ENCODE assay signal across 17 mouse cellular contexts in the genomic region with DNA sequence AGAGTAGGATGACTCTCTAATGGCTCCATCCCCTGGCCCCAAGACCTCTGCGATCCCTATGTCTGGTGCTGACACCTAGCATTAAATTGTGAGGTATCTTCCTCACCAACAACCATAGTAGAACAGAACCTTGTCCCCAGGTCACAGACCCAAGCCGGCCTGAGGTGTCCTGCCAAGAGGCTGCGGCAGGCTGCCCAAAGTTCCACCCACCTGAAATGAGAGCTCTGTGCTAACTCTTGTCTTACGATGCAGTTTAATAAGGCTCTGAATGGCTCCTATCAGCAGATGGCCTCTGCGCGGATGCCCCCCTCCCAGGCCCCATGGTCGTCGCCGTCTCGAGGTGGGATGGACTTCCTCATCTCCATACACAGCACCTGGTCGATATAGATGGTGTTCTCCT. TPM values are rescaled to one million over a fixed set of nuclear protein-coding genes. Genes with fewer than 3 reads are reported as not detected.
"Had no signal": no experiment of that assay in that cellular context is flagged by ENCODE, and none has a peak within 500 bp of the region (broad histone marks: within the 10 kb centered on the region; RNA-seq: fewer than 3 reads in every experiment).

No protein-coding gene starts in this region.

- H3K9me3 ChIP-seq: limb, embryonic 15.5 days; liver, embryonic 12.5 days; midbrain, embryonic 10.5 days; midbrain, embryonic 15.5 days had no signal

- DNase-seq: layer of hippocampus, adult 9-11 months; layer of hippocampus, postnatal 36 days had no signal

- H3K4me3 ChIP-seq: limb, embryonic 15.5 days; liver, embryonic 12.5 days; midbrain, embryonic 10.5 days; midbrain, embryonic 15.5 days had no signal

- H3K27me3 ChIP-seq: limb, embryonic 15.5 days; liver, embryonic 12.5 days; midbrain, embryonic 15.5 days had no signal

- H3K36me3 ChIP-seq: limb, embryonic 15.5 days; liver, embryonic 12.5 days; midbrain, embryonic 10.5 days; midbrain, embryonic 15.5 days had no signal

RNA-seq across cellular contexts. Expression of a gene that starts 17.8 kb away (rescaled TPM):
- total RNA-seq: megakaryocyte, adult 5-6 weeks had no signal
- polyA plus RNA-seq: inflammation-experienced regulatory T-cells, adult 6 months; liver, embryonic 16.5 days; stomach, postnatal 0 days had no signal

RNA-seq across cellular contexts. Expression of a gene that starts 30.2 kb away (rescaled TPM):
- total RNA-seq: layer of hippocampus, adult 18-20 months; layer of hippocampus, postnatal 36 days; left cerebral cortex, adult 8-10 months; left cerebral cortex, postnatal 25 days had no signal
- polyA plus RNA-seq: inflammation-experienced regulatory T-cells, adult 6 months; intestine, postnatal 0 days; limb, embryonic 11.5 days; limb, embryonic 15.5 days; liver, embryonic 12.5 days; liver, embryonic 16.5 days; lung, embryonic 14.5 days; midbrain, embryonic 10.5 days; midbrain, embryonic 15.5 days; neural tube, embryonic 14.5 days; stomach, postnatal 0 days had no signal
